Mouse (Mus musculus) cerebellum, adult 2 months (tissue): Measurements from ENCODE around the gene Rassf2.

Experiments
- CTCF ChIP-seq: fragments of 200-500 bp; IDR thresholded peaks from 2 replicates; pipeline ENCODE4 v1.5.1; 2011; ENCODE audit warnings: low read depth, mild to moderate bottlenecking, control low read depth, low read length, moderate library complexity, borderline replicate concordance; ENCODE audit not compliant: insufficient read depth
- POLR2A ChIP-seq: fragments of 200-500 bp; IDR thresholded peaks from 2 replicates; pipeline ENCODE4 v1.6.1; 2011; ENCODE audit warnings: low read length, control low read depth, borderline replicate concordance; ENCODE audit not compliant: insufficient read depth

DNA sequence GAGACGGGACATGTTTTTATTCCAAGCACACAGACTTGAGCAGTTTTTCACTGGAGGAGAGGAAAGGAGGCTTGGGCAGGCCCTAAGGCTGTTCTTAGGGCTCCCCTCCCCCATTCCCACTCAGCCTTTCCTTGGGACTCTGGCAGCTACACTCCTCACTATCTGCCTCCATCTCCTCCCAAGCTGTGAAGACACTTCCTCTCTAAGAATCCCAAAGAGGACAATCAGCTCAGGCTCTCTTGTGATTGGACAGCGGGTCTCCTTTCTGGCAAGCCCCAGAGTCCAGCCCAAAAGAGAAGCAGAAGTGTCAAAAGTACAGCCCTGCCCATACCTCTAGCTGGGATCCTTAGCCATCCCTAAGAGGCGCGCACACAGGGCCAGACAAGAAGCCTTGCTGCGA is 2.7 kb downstream of the Rassf2 start:
- TF ChIP-seq POLR2A (no peak), CTCF (no peak)
